In genomic region chr15:81766439-81766838, GRCm38 (mm10) we compare ENCODE assay signal across 18 mouse cellular contexts.
"Had no signal": no experiment of that assay in that cellular context is flagged by ENCODE, and none has a peak within 500 bp of the region (broad histone marks: within the 10 kb centered on the region; RNA-seq: fewer than 3 reads in every experiment).

No protein-coding gene starts in this region.

- DNase-seq: kidney, adult 2 months; kidney, postnatal 10 days; kidney, postnatal 36 days; layer of hippocampus, postnatal 36 days; lung, embryonic 14.5 days; right cerebral cortex, postnatal 4 days; thymus, adult 2 months; thymus, postnatal 14 days; thymus, postnatal 4 days had no signal

- H3K4me2 ChIP-seq: liver, embryonic 12.5 days; lung, embryonic 14.5 days; midbrain, embryonic 12.5 days; midbrain, embryonic 15.5 days; neural tube, embryonic 13.5 days had no signal

- H3K9ac ChIP-seq: liver, embryonic 12.5 days; lung, embryonic 14.5 days; midbrain, embryonic 12.5 days; midbrain, embryonic 15.5 days; neural tube, embryonic 13.5 days had no signal

- H3K27me3 ChIP-seq: liver, embryonic 12.5 days; midbrain, embryonic 12.5 days; midbrain, embryonic 15.5 days; neural tube, embryonic 13.5 days had no signal

- ATAC-seq: liver, embryonic 12.5 days; lung, postnatal 0 days; midbrain, embryonic 15.5 days had no signal

- H3K9me3 ChIP-seq: liver, embryonic 12.5 days; midbrain, embryonic 12.5 days; midbrain, embryonic 15.5 days; neural tube, embryonic 13.5 days had no signal

- H3K4me1 ChIP-seq: midbrain, embryonic 12.5 days; midbrain, embryonic 15.5 days; neural tube, embryonic 13.5 days had no signal

- H3K4me3 ChIP-seq: left cerebral cortex, adult 2 months; liver, embryonic 12.5 days; midbrain, embryonic 12.5 days; midbrain, embryonic 15.5 days; myocyte; neural tube, embryonic 13.5 days had no signal

- H3K27ac ChIP-seq: left cerebral cortex, adult 2 months; macrophage; midbrain, embryonic 12.5 days; midbrain, embryonic 15.5 days; neural tube, embryonic 13.5 days; stomach, postnatal 0 days had no signal
